Mouse (Mus musculus) CH12.LX (cell line): ENCODE measurements around the gene Skap1. TPM values are rescaled to one million over a fixed set of nuclear protein-coding genes. Genes with fewer than 3 reads are reported as not detected.

Source experiments
- DNase-seq: peaks from one replicate; pipeline ENCODE4 v3.0.0-alpha.2; 2013; ENCODE audit errors: extremely low read depth
- H3K27ac ChIP-seq: 2 replicates; pipeline ENCODE4 v1.5.1; 2012; ENCODE audit warnings: low read depth, mild to moderate bottlenecking, control low read depth, moderate library complexity; ENCODE audit not compliant: insufficient read depth
- H3K27me3 ChIP-seq: replicated peaks from 2 replicates; pipeline ENCODE3; 2012; ENCODE audit warnings: inconsistent platforms
- H3K36me3 ChIP-seq, 2 experiments: replicated peaks in 1 of 2; 2 replicates each; pipeline versions ENCODE3 to v1.6.1; 2012; ENCODE audit warnings: inconsistent platforms in 1 of 2, low read length in 1 of 2, mild to moderate bottlenecking in 1 of 2, mixed read lengths in 1 of 2, moderate library complexity in 1 of 2; ENCODE audit not compliant: control insufficient read depth in 1 of 2, insufficient read depth in 1 of 2
- H3K4me1 ChIP-seq, 2 experiments: 2 replicates each; pipeline ENCODE4 v1.6.1; 2012; ENCODE audit warnings: inconsistent platforms in 1 of 2, moderate library complexity in 1 of 2; ENCODE audit not compliant: insufficient read depth in 2 of 2, control insufficient read depth in 1 of 2
- H3K4me2 ChIP-seq: 2 replicates; pipeline ENCODE4 v1.6.1; 2012; ENCODE audit warnings: low read depth, mild to moderate bottlenecking, control low read depth; ENCODE audit not compliant: poor library complexity, insufficient read depth, severe bottlenecking
- H3K4me3 ChIP-seq, 3 experiments: fragments of 150-350 bp in 1 of 3; sonication (generic) in 1 of 3; replicated peaks in 1 of 3; 2 replicates each; pipeline versions ENCODE3 to v1.5.1; 2011 to 2012; ENCODE audit warnings: low read depth in 2 of 3, low read length in 2 of 3, mild to moderate bottlenecking in 2 of 3, moderate library complexity in 2 of 3, control low read depth in 1 of 3, improper control_type of control experiment in 1 of 3, inconsistent platforms in 1 of 3, mixed read lengths in 1 of 3; ENCODE audit not compliant: poor library complexity in 1 of 3
- H3K79me2 ChIP-seq: replicated peaks from 2 replicates; pipeline ENCODE4 v1.6.1; 2012; ENCODE audit warnings: mild to moderate bottlenecking, moderate library complexity; ENCODE audit not compliant: control insufficient read depth, poor library complexity, insufficient read depth, severe bottlenecking; ENCODE audit errors: extremely low read depth
- H3K9ac ChIP-seq: 2 replicates; pipeline ENCODE4 v1.6.1; 2012; ENCODE audit warnings: low read depth, mild to moderate bottlenecking, control low read depth, moderate library complexity; ENCODE audit not compliant: insufficient read depth
- H3K9me3 ChIP-seq: replicated peaks from 2 replicates; pipeline ENCODE3; 2012; ENCODE audit warnings: low read length, inconsistent platforms, mixed read lengths
- BHLHE40 ChIP-seq: IDR thresholded peaks from 2 replicates; pipeline ENCODE4 v1.6.1; 2011; ENCODE audit warnings: mild to moderate bottlenecking, low read depth, low read length, improper control_type of control experiment
- CHD1 ChIP-seq: IDR thresholded peaks from 2 replicates; pipeline ENCODE4 v1.6.1; 2012; ENCODE audit warnings: low read depth, low read length, improper control_type of control experiment, inconsistent platforms
- CHD2 ChIP-seq: IDR thresholded peaks from 2 replicates; pipeline ENCODE4 v1.6.1; 2011; ENCODE audit warnings: low read length, improper control_type of control experiment
- ELF1 ChIP-seq: IDR thresholded peaks from 2 replicates; pipeline ENCODE4 v1.6.1; 2014; ENCODE audit warnings: low read depth, mild to moderate bottlenecking, inconsistent platforms, low read length, improper control_type of control experiment
- EP300 ChIP-seq: IDR thresholded peaks from 2 replicates; pipeline ENCODE4 v1.6.1; 2011; ENCODE audit warnings: low read length, improper control_type of control experiment
- GABPA ChIP-seq: IDR thresholded peaks from 2 replicates; pipeline ENCODE4 v1.6.1; 2012; ENCODE audit warnings: low read depth, low read length, improper control_type of control experiment, inconsistent platforms; ENCODE audit not compliant: insufficient replicate concordance
- HCFC1 ChIP-seq: IDR thresholded peaks from 2 replicates; pipeline ENCODE4 v1.6.1; 2012; ENCODE audit warnings: low read depth, mild to moderate bottlenecking, inconsistent platforms, low read length, improper control_type of control experiment
- IRF4 ChIP-seq: IDR thresholded peaks from 2 replicates; pipeline ENCODE4 v1.6.1; 2014; ENCODE audit warnings: low read depth, mild to moderate bottlenecking, inconsistent platforms, low read length, improper control_type of control experiment
- JUND ChIP-seq: conservative IDR thresholded peaks from 2 replicates; pipeline ENCODE4 v1.6.1; 2011; ENCODE audit warnings: low read depth, low read length, improper control_type of control experiment
- KAT2A ChIP-seq: IDR thresholded peaks from 2 replicates; pipeline ENCODE4 v1.6.1; 2012; ENCODE audit warnings: low read length, improper control_type of control experiment, inconsistent platforms; ENCODE audit not compliant: insufficient replicate concordance
- MAZ ChIP-seq: IDR thresholded peaks from 2 replicates; pipeline ENCODE4 v1.6.1; 2012; ENCODE audit warnings: low read depth, mild to moderate bottlenecking, inconsistent platforms, low read length, improper control_type of control experiment, moderate library complexity
- MEF2A ChIP-seq: IDR thresholded peaks from 2 replicates; pipeline ENCODE4 v1.6.1; 2014; ENCODE audit warnings: low read depth, mild to moderate bottlenecking, inconsistent platforms, low read length, improper control_type of control experiment, borderline replicate concordance
- MXI1 ChIP-seq: IDR thresholded peaks from 2 replicates; pipeline ENCODE4 v1.6.1; 2011; ENCODE audit warnings: mild to moderate bottlenecking, low read depth, low read length, improper control_type of control experiment
- MYC ChIP-seq: IDR thresholded peaks from 2 replicates; pipeline ENCODE4 v1.6.1; 2011; ENCODE audit warnings: low read depth, mild to moderate bottlenecking, improper control_type of control experiment, low read length
- NELFE ChIP-seq: IDR thresholded peaks from 2 replicates; pipeline ENCODE4 v1.6.1; 2011; ENCODE audit warnings: low read depth, low read length, improper control_type of control experiment
- NRF1 ChIP-seq: IDR thresholded peaks from 2 replicates; pipeline ENCODE4 v1.6.1; 2014; ENCODE audit warnings: low read depth, mild to moderate bottlenecking, inconsistent platforms, low read length, improper control_type of control experiment, moderate library complexity
- PAX5 ChIP-seq: IDR thresholded peaks from 2 replicates; pipeline ENCODE4 v1.6.1; 2012; ENCODE audit warnings: low read length, inconsistent platforms, mixed read lengths
- POLR2A ChIP-seq: IDR thresholded peaks from 2 replicates; pipeline ENCODE4 v1.6.1; 2011; ENCODE audit warnings: low read depth, mild to moderate bottlenecking, improper control_type of control experiment, low read length
- POLR2AphosphoS2 ChIP-seq: IDR thresholded peaks from 2 replicates; pipeline ENCODE4 v1.6.1; 2011; ENCODE audit warnings: low read depth, low read length, improper control_type of control experiment
- RAD21 ChIP-seq: IDR thresholded peaks from 2 replicates; pipeline ENCODE4 v1.6.1; 2011; ENCODE audit warnings: low read depth, mild to moderate bottlenecking, low read length, improper control_type of control experiment, moderate library complexity
- RCOR1 ChIP-seq: conservative IDR thresholded peaks from 2 replicates; pipeline ENCODE4 v1.6.1; 2012; ENCODE audit warnings: low read depth, mild to moderate bottlenecking, inconsistent platforms, low read length, improper control_type of control experiment
- SIN3A ChIP-seq: IDR thresholded peaks from 2 replicates; pipeline ENCODE4 v1.6.1; 2012; ENCODE audit warnings: low read length, improper control_type of control experiment, inconsistent platforms
- TBP ChIP-seq: conservative IDR thresholded peaks from 2 replicates; pipeline ENCODE4 v1.6.1; 2011; ENCODE audit warnings: low read depth, low read length, improper control_type of control experiment
- ZC3H11A ChIP-seq: IDR thresholded peaks from 2 replicates; pipeline ENCODE4 v1.6.1; 2012; ENCODE audit warnings: low read depth, mild to moderate bottlenecking, inconsistent platforms, low read length, improper control_type of control experiment
- ZKSCAN1 ChIP-seq: IDR thresholded peaks from 2 replicates; pipeline ENCODE4 v1.6.1; 2012; ENCODE audit warnings: low read depth, inconsistent platforms, low read length, improper control_type of control experiment, borderline replicate concordance
- ZMIZ1 ChIP-seq: IDR thresholded peaks from 2 replicates; pipeline ENCODE4 v1.6.1; 2012; ENCODE audit warnings: low read depth, mild to moderate bottlenecking, inconsistent platforms, low read length, improper control_type of control experiment
- ZNF384 ChIP-seq: IDR thresholded peaks from 2 replicates; pipeline ENCODE4 v1.6.1; 2012; ENCODE audit warnings: low read depth, low read length, improper control_type of control experiment, inconsistent platforms
- dilution Hi-C: fragments of 300-500 bp; cut with MboI; formaldehyde crosslinking; loops from 2 replicates; pipeline ENCODE4 v1.14.3; 2020; ENCODE audit warnings: low sequenced_read_pairs; ENCODE audit not compliant: extremely low pct_unique_long_range_greater_than_20kb, extremely low pct_ligation_motif_present
- in situ Hi-C: fragments of 300-500 bp; cut with MboI; formaldehyde crosslinking; loops from 3 replicates; pipeline ENCODE4 v1.14.3; 2019; ENCODE audit warnings: low sequenced_read_pairs, low pct_ligation_motif_present, low pct_unique_long_range_greater_than_20kb, mixed read lengths
- polyA plus RNA-seq: library from polyadenylated mRNA; unstranded; fragments of >175 nt; gene quantifications from 2 replicates; pipeline ENCODE4 v1.2.1, GENCODE M21; 2012; ENCODE audit warnings: low read depth; ENCODE audit not compliant: insufficient read length
- total RNA-seq, 2 experiments: library from RNA; depleted of rRNA; stranded (reverse); fragments of 300-350 nt in 1 of 2; fragments of >200 nt in 1 of 2; gene quantifications; 2 replicates each; pipeline ENCODE4 v1.2.3; 2012 to 2014

Skap1 gene
- total and polyA plus RNA-seq, 3 experiments: not detected

GRCm38 (mm10) chr11:96693360-96693759 is 229.0 kb downstream of the Skap1 start:
- Histone ChIP-seq H3K4me2 (no peak overlapping the region), H3K9ac (no peak overlapping the region), H3K4me1 (peaks cover 3 to 20% of the 10 kb centered on the region in 2 experiments), H3K27me3 (no peaks in the 10 kb centered on the region), H3K27ac (no peak overlapping the region), H3K36me3 (no peaks in the 10 kb centered on the region), H3K9me3 (no peaks in the 10 kb centered on the region), H3K4me3 (no peak overlapping the region), H3K79me2 (no peaks in the 10 kb centered on the region)
- DNase-seq: no peak
- in situ Hi-C loops: no loop called here
- dilution Hi-C loops: no loop called here
- TF ChIP-seq ZC3H11A: no peak
- no peak for TF ChIP-seq HCFC1
- TF ChIP-seq MEF2A: no peak
- TF ChIP-seq ZNF384: no peak
- no peak for TF ChIP-seq KAT2A
- TF ChIP-seq MAZ: no peak
- TF ChIP-seq PAX5: no peak
- no peak for TF ChIP-seq RAD21
- no peak for TF ChIP-seq MXI1
- TF ChIP-seq ELF1: no peak
- no peak for TF ChIP-seq POLR2AphosphoS2
- TF ChIP-seq POLR2A: no peak
- TF ChIP-seq SIN3A: no peak
- TF ChIP-seq NRF1: no peak
- TF ChIP-seq ZMIZ1: no peak
- no peak for TF ChIP-seq CHD1
- TF ChIP-seq MYC: no peak
- TF ChIP-seq GABPA: no peak

GRCm38 (mm10) chr11:96694774-96695173 is 230.4 kb downstream of the Skap1 start:
- H3K27me3 ChIP-seq: no peaks in the 10 kb centered on the region

More at GRCm38 (mm10) chr11:96694774-96695173, 230.4 kb downstream of the Skap1 start:
- H3K27ac ChIP-seq: no peak overlapping the region
- H3K9me3 ChIP-seq: no peaks in the 10 kb centered on the region
- DNase-seq: no peak
- H3K9ac ChIP-seq: no peak overlapping the region
- peaks cover 3 to 21% of the 10 kb centered on the region in 2 experiments for H3K4me1 ChIP-seq
- TF ChIP-seq EP300 (no peak), BHLHE40 (no peak), TBP (no peak), MXI1 (no peak), SIN3A (no peak), JUND (no peak), KAT2A (no peak), POLR2AphosphoS2 (no peak), POLR2A (no peak), CHD1 (no peak), ZKSCAN1 (no peak), ZC3H11A (no peak), RCOR1 (no peak), GABPA (no peak), NELFE (no peak), MAZ (no peak), IRF4 (no peak), CHD2 (no peak), PAX5 (no peak)
- H3K4me3 ChIP-seq: no peak overlapping the region
- H3K4me2 ChIP-seq: no peak overlapping the region
- no peaks in the 10 kb centered on the region for H3K36me3 ChIP-seq
- no peaks in the 10 kb centered on the region for H3K79me2 ChIP-seq
- dilution Hi-C loops: no loop called here
- in situ Hi-C loops: no loop called here
